Mouse (Mus musculus) forebrain, embryonic 13.5 days (tissue): Measurements from ENCODE around the gene Fam162a. TPM values are rescaled to one million over a fixed set of nuclear protein-coding genes. Genes with fewer than 3 reads are reported as not detected.
"Not testable (repeated sequence)": the region's sequence is repeated elsewhere in the genome, so short reads cannot be mapped to it uniquely, and the experiment has no call there.

Source experiments
- ATAC-seq: fragments of 200-750 bp; cut with Nextera tagmentation; 2 replicates; pipeline ENCODE4 v1.8.0; 2017
- H3K27ac ChIP-seq: fragments of 300-500 bp; sonication (generic); 2 replicates; pipeline ENCODE4 v1.5.1; 2015; ENCODE audit warnings: inconsistent platforms, mild to moderate bottlenecking, moderate library complexity
- H3K27me3 ChIP-seq: fragments of 300-500 bp; sonication (generic); 2 replicates; pipeline ENCODE4 v1.6.1; 2015; ENCODE audit warnings: mild to moderate bottlenecking, inconsistent platforms
- H3K36me3 ChIP-seq: fragments of 300-500 bp; sonication (generic); 2 replicates; pipeline ENCODE4 v1.6.1; 2015; ENCODE audit warnings: mild to moderate bottlenecking, inconsistent platforms; ENCODE audit not compliant: poor library complexity, severe bottlenecking
- H3K4me1 ChIP-seq: fragments of 300-500 bp; sonication (generic); 2 replicates; pipeline ENCODE4 v1.6.1; 2015; ENCODE audit warnings: inconsistent platforms
- H3K4me2 ChIP-seq: fragments of 300-500 bp; sonication (generic); 2 replicates; pipeline ENCODE4 v1.6.1; 2015; ENCODE audit warnings: inconsistent platforms, mild to moderate bottlenecking, moderate library complexity
- H3K4me3 ChIP-seq: fragments of 300-500 bp; sonication (generic); 2 replicates; pipeline ENCODE4 v1.5.1; 2015; ENCODE audit warnings: mild to moderate bottlenecking, inconsistent platforms
- H3K9ac ChIP-seq: fragments of 300-500 bp; sonication (generic); 2 replicates; pipeline ENCODE4 v1.6.1; 2015; ENCODE audit warnings: mild to moderate bottlenecking, inconsistent platforms
- H3K9me3 ChIP-seq: fragments of 300-500 bp; sonication (generic); replicated peaks from 2 replicates; pipeline ENCODE4 v1.6.1; 2016; ENCODE audit warnings: inconsistent platforms
- WGBS: fragments of 180-500 bp; shearing (Covaris S2); methylation state at CpG from one replicate; pipeline ENCODE4 v1.1.7; 2015; 5-methylcytosine and 5-hydroxymethylcytosine counted together
- polyA plus RNA-seq: library from polyadenylated mRNA; unstranded; fragments of >200 nt; fragmentation: Nextera tagmentation; extraction: Ambion mirVana; gene quantifications from 2 replicates; pipeline ENCODE4 v1.2.1, GENCODE M21; 2015

The Fam162a gene
- polyA plus RNA-seq, 1 experiment from 2014 or later: 242 TPM

DNA sequence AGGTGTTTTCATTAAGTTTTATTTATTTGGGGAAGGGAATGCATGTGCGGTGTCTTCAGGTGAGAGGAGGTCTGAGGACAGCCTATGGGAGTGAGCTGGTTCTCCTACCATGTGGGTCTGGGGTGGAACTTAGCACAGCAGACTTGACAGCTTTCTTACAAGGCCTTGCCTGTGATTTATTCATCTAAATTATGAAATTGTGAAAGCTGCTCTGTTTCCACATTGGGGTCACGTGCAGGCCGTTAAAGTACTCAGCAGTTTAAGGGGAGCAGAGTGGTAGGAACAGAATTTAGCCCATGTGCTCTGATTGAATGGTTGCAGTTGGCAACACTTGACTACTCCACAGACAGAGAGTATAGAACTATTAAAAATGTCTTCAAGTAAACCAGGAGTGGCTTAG lies 8.5 kb upstream of the Fam162a start:
- WGBS: 97% methylated on average over 3 of the region's 3 CpGs
- no peaks in the 10 kb centered on the region for H3K4me1 ChIP-seq
- ATAC-seq: no peak

DNA sequence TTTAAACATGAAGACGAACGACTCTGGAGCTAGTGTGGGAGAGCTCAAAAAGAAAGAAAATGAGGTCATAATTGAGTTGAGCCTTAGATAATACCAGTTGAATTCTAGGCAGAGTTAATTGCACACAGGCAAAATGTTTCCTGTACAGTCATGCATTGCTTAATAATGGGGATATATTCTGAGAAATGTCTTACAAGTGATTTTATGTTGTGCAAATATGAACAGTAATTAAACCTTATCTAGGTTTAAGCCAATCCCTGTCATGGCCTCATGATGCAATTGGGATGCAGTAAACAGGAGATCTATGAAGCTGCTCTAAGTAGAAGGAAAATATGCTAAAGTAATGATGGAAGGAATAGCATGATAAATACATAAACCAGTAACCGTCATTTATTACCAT lies 3.4 kb upstream of the Fam162a start:
- H3K36me3 ChIP-seq: no peaks in the 10 kb centered on the region
- no peak for ATAC-seq
- H3K4me2 ChIP-seq: no peak overlapping the region
- H3K9ac ChIP-seq: no peak overlapping the region
- 89% methylated on average over 3 of the region's 3 CpGs for WGBS
- H3K4me3 ChIP-seq: no peak overlapping the region
- H3K27me3 ChIP-seq: no peaks in the 10 kb centered on the region
- H3K4me1 ChIP-seq: peaks cover 11% of the 10 kb centered on the region
- H3K27ac ChIP-seq: no peak overlapping the region
- no peaks in the 10 kb centered on the region for H3K9me3 ChIP-seq

More for the DNA sequence above, 8.5 kb upstream of the Fam162a start:
- Histone ChIP-seq H3K9ac (no peak overlapping the region), H3K9me3 (no peaks in the 10 kb centered on the region), H3K27me3 (no peaks in the 10 kb centered on the region), H3K36me3 (peaks cover 12% of the 10 kb centered on the region), H3K4me3 (no peak overlapping the region), H3K4me2 (no peak overlapping the region), H3K27ac (no peak overlapping the region)

DNA sequence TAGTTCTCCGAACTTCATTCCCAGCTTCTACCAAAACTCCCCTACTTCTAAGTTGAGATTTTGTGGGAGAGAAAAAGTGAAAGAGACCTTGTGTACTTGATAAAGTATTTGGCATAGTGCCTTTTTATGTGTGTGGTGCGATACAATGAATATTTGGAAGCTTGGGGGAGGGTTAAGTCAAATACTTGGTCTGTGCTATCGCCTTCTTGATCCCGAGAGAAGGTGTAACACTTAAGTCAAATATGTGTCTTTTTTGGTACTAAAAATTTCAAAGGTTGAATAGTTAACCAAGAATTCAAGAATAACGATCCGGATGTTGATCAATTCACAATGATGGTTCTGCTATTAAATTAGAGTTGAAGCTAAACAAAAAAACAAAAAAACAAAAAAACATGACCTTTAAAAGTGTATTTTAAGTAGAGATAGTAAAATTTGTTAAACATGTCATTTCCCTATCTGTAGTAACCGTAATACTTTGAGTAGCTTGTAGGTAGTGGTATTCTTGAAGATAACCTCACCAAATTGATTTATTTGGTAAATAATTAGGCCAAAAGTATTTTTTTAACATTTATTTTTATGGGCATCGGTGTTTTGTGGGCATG lies 1.1 kb upstream of the Fam162a start:
- Histone ChIP-seq H3K4me1 (peaks cover 28% of the 10 kb centered on the region), H3K9ac (peak overlapping the region; percentile 82), H3K27ac (peak overlapping the region; percentile 98; the same call in 1 of the 2 replicates), H3K36me3 (no peaks in the 10 kb centered on the region), H3K4me2 (peak overlapping the region; percentile 84), H3K27me3 (no peaks in the 10 kb centered on the region), H3K9me3 (no peaks in the 10 kb centered on the region), H3K4me3 (peak overlapping the region; percentile 78)
- WGBS: 29% methylated on average over 8 of the region's 8 CpGs
- ATAC-seq: no peak

DNA sequence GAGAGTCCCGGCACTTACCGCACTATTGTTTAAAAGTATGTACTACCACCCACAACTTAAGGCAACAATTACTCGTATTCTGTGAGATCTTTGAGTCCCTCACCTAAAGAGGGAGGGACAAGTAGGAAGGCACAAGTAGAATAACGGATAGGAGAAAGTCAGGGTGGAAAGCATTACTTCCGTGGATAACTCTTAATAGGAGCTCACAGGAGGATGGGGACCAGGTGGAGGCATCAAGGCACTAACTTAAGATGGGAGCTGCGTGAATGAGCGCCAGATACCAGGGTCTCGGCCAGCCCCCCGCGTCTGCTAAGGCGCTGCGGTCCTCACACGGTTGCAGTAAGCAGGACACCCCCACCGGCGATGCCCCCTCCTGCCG lies 334 bp downstream of the Fam162a start:
- peak overlapping the region; percentile 84 for H3K4me2 ChIP-seq
- H3K36me3 ChIP-seq: no peaks in the 10 kb centered on the region
- H3K9ac ChIP-seq: peak overlapping the region; percentile 82
- no peaks in the 10 kb centered on the region for H3K9me3 ChIP-seq
- under 1% methylated on average over 13 of the region's 16 CpGs for WGBS
- no peaks in the 10 kb centered on the region for H3K27me3 ChIP-seq
- H3K4me3 ChIP-seq: peak overlapping the region; percentile 78
- peak overlapping the region; percentile 98 for H3K27ac ChIP-seq
- H3K4me1 ChIP-seq: peaks cover 28% of the 10 kb centered on the region
- ATAC-seq: no peak

DNA sequence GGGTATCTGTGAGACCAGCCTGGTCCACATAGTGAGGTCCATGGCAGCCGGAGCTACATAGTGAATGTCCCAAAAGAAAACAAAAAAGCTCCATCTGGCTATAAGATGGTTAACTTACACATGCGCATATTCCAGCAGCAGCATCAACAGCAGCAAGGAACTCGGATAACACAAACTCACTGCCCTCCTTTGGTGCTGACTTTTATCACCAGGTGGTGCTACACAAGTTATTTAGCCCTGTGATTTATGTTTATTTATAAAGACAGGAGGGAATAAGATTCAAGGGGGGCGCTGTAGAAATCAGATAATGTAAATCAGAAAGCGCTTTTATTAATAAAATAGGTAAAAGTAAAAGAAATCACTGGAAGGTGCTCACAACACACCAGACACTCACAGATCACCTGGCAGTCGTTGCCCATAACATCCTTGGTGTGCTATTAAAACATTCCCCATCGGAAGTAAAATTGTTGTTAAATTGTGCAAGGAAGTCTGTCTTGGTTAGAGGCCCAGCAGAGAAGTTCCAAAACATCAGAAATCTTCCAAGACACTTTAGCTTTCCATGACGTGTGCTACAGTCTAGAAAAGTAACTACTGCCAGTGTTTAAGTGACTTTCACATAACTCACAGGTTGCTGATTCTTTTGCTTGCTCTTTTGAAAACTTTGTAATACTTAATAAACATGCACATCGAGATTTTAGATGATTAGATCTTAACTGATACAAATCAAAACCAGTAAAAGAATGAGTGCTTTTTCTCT lies 1.4 kb downstream of the Fam162a start:
- ATAC-seq: no peak
- no peak overlapping the region for H3K27ac ChIP-seq

DNA sequence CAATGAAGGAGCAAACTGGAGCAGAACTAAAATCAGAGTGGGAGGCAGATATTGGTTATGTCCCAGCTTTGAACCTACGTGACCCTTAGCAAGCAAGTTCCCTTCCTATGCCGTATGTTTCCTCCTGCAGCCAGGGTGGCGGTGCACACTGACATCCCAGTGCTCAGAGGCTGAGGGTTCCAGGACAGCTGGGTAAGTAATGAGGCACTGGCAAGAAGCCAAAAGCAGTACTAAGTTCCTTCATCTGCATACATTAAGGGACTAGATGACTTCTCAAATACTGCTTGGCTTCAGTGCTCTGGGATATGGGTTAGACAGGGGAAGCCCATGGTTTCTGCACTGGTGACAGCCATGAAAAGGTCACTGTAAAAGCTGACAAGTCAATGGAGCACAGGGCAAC lies 3.0 kb downstream of the Fam162a start:
- H3K9me3 ChIP-seq: no peaks in the 10 kb centered on the region
- H3K4me2 ChIP-seq: peak overlapping the region; percentile 20; the same call in 1 of the 2 replicates
- 54% methylated on average over 3 of the region's 3 CpGs for WGBS
- H3K27ac ChIP-seq: no peak overlapping the region
- no peaks in the 10 kb centered on the region for H3K27me3 ChIP-seq
- H3K9ac ChIP-seq: no peak overlapping the region
- peaks cover 28% of the 10 kb centered on the region for H3K4me1 ChIP-seq
- ATAC-seq: no peak
- no peak overlapping the region for H3K4me3 ChIP-seq
- H3K36me3 ChIP-seq: no peaks in the 10 kb centered on the region

More for the DNA sequence above, 1.4 kb downstream of the Fam162a start:
- H3K4me1 ChIP-seq: peaks cover 28% of the 10 kb centered on the region
- WGBS: 41% methylated on average over 9 of the region's 9 CpGs
- H3K4me2 ChIP-seq: peak overlapping the region; percentile 84
- no peaks in the 10 kb centered on the region for H3K9me3 ChIP-seq
- peak overlapping the region; percentile 82 for H3K9ac ChIP-seq
- peak overlapping the region; percentile 78 for H3K4me3 ChIP-seq
- no peaks in the 10 kb centered on the region for H3K36me3 ChIP-seq
- no peaks in the 10 kb centered on the region for H3K27me3 ChIP-seq

DNA sequence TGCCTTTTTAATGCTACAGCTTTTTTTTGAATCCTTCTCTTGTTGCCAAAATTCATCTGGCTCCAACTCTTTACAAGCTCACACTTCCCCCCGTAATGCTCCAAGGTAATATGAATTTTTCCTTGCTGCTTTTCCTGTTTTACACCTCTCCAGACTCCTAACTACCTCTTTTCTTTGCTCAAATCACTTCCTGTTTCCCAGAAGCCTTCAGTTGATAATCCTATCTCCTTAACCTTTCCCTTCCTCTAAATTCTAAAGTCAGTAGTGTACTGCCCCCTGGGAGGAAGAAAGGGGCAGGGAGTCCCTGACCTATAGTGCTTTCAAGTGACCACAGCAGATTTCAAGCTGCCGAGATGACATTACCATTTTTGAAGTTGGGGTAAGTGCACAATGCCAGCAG lies 3.7 kb downstream of the Fam162a start:
- H3K4me1 ChIP-seq: peaks cover 28% of the 10 kb centered on the region
- no peak overlapping the region for H3K4me3 ChIP-seq
- H3K27me3 ChIP-seq: no peaks in the 10 kb centered on the region
- H3K9me3 ChIP-seq: no peaks in the 10 kb centered on the region
- H3K9ac ChIP-seq: no peak overlapping the region
- no peaks in the 10 kb centered on the region for H3K36me3 ChIP-seq
- no peak overlapping the region for H3K27ac ChIP-seq
- WGBS: 79% methylated on average over 2 of the region's 2 CpGs
- no peak overlapping the region for H3K4me2 ChIP-seq
- ATAC-seq: no peak

DNA sequence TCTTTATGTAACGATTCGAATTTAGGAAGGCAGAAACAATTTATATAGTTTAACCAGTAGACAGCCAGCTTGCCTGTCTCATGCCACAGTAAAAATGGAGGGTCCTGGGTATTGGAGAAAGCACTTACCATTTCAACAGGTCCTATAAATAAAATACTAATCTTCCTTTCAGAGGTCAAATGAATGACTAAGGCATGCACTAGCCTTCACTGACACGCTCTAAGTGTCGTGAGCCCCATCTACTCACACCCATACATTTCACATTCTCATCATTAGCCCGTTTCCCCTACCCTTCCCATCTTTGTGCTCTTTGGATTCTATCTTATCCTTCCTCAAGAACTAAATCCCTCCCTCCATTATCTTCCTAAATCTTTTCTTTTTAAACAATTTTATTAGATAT lies 6.5 kb downstream of the Fam162a start:
- Histone ChIP-seq H3K27me3 (no peaks in the 10 kb centered on the region), H3K9ac (no peak overlapping the region), H3K4me3 (no peak overlapping the region), H3K4me2 (no peak overlapping the region), H3K36me3 (no peaks in the 10 kb centered on the region), H3K9me3 (no peaks in the 10 kb centered on the region), H3K27ac (no peak overlapping the region), H3K4me1 (peaks cover 19% of the 10 kb centered on the region)
- WGBS: 85% methylated on average over 5 of the region's 5 CpGs
- ATAC-seq: no peak

DNA sequence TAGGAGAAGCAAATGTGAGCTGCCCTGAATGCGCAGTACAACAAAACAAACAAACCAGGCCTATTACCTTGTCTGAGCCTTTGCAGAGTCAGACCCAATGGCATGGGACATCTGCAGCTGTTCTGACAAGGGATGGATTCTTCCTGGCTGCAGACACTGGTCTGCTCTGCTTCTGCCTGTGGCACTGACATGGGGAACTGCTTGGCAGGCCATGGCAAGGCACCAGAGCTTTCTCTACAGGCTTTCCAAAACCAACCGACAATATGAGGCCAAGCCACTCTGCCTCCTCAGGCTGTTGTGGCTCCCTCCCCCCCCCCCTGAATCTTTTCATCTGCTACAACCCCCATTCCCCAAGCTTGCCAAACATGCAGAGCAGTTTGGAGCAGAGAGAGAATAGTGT lies 8.1 kb downstream of the Fam162a start:
- ATAC-seq: no peak
- Histone ChIP-seq H3K4me1 (peaks cover 3% of the 10 kb centered on the region), H3K4me2 (no peak overlapping the region), H3K27me3 (no peaks in the 10 kb centered on the region), H3K4me3 (no peak overlapping the region), H3K27ac (no peak overlapping the region), H3K9ac (no peak overlapping the region), H3K36me3 (no peaks in the 10 kb centered on the region), H3K9me3 (no peaks in the 10 kb centered on the region)
- WGBS: 75% methylated on average over 2 of the region's 2 CpGs

DNA sequence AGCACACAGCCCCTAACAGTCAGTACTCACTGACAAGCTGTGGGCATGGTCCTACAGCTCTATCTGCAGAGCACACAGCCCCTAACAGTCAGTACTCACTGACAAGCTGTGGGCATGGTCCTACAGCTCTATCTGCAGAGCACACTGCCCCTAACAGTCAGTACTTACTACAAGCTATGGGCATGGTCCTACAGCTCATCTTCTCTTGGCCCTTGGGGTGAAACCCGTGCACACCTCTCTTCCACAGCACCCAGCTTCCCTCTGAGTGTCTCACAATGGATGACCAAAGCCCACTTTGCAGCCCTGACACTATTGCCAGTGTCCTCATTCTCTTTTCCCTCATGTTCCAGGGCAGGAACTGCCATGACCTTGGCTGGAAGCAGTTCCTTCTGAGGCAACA lies 8.9 kb downstream of the Fam162a start:
- not testable (repeated sequence) for H3K9me3 ChIP-seq, H3K36me3 ChIP-seq, H3K4me2 ChIP-seq, H3K27ac ChIP-seq, H3K4me3 ChIP-seq, ATAC-seq, H3K4me1 ChIP-seq, H3K9ac ChIP-seq, H3K27me3 ChIP-seq
- 87% methylated on average over 1 of the region's 1 CpGs for WGBS

DNA sequence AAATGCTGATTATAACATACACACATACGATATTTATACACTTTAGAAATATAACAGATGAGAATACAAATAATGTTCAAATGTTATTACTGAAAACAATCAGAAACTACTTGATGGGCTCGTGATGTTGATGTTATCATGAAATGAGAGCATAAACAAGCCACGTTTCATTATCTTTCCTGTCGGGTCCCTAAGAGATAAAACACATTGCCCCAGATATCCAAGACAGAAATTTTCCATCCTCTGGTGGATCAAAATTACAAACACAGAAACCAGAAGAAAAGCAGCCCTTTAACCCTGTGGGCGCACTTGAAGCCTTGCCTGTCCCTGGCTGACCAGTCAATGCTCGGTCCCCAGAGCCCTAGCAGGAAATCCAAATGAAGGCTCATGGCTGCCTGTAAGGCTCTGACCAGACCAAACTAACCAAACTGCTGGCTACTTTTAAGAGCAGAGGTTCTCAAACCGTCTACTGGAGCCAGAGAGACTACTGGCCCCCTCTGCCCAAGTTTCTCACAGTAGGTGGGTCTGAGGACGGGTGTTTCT lies 13.4 kb downstream of the Fam162a start:
- Histone ChIP-seq H3K4me2 (no peak overlapping the region), H3K9ac (no peak overlapping the region), H3K27ac (no peak overlapping the region), H3K4me1 (no peaks in the 10 kb centered on the region), H3K27me3 (no peaks in the 10 kb centered on the region), H3K36me3 (peaks cover 4% of the 10 kb centered on the region; the same call in 1 of the 2 replicates), H3K9me3 (no peaks in the 10 kb centered on the region), H3K4me3 (no peak overlapping the region)
- no peak for ATAC-seq
- 91% methylated on average over 8 of the region's 8 CpGs for WGBS

DNA sequence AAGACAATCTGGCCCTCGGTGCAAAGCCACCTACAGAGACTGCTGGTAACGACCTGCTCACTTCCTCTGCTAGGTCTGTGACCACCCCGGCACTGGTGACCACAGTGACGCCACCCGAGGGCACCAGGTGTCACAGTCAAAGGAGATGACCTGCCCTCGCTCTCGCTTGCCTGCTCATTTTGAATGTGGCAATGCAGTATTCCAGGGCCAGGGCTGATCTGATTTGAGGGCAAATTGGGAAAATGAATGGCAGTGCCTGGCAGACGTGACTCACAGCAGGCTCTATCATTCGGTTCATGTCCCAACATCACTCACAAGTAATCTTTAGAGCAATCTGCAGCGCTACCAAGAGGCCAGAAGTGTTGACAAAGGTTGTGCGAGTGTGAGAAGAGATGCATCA lies 15.0 kb downstream of the Fam162a start:
- 0 out of 2 replicates have a peak overlapping the region, but pooled peaks have one; percentile 31 for H3K9ac ChIP-seq
- H3K27me3 ChIP-seq: no peaks in the 10 kb centered on the region
- H3K27ac ChIP-seq: no peak overlapping the region
- ATAC-seq: no peak
- no peak overlapping the region for H3K4me2 ChIP-seq
- WGBS: 82% methylated on average over 11 of the region's 11 CpGs
- H3K4me3 ChIP-seq: no peak overlapping the region
- H3K36me3 ChIP-seq: peaks cover 14% of the 10 kb centered on the region
- H3K9me3 ChIP-seq: no peaks in the 10 kb centered on the region
- H3K4me1 ChIP-seq: no peaks in the 10 kb centered on the region
